Mouse (Mus musculus) T-cell, adult 2 months (primary cell): Measurements from ENCODE around the gene Polr2f.

ENCODE experiments used
- DNase-seq: peaks from one replicate; pipeline ENCODE4 v3.0.0; 2022; ENCODE audit warnings: low spot score

Polr2f gene

DNA sequence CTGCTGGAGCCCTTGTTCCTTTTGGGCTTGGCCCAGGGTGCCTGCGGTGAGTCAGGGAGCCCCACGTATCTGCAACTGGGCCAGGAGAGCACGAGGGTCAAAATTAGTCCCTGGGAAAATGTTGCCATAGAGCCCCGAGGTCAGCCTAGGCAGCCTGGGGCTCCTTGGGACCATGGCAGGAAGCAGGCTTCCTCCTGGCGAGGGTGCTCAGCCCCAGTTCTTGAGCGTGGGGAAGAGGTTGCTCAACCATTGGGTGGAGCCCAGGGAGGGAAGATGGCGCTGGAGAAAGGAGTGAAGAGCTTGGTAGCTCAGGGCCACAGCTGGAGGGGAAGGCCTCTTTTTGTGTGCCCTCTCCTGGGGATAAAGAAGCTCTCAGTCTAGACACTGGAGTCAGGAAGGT lies 21.5 kb downstream of the Polr2f start:
- no peak for DNase-seq

DNA sequence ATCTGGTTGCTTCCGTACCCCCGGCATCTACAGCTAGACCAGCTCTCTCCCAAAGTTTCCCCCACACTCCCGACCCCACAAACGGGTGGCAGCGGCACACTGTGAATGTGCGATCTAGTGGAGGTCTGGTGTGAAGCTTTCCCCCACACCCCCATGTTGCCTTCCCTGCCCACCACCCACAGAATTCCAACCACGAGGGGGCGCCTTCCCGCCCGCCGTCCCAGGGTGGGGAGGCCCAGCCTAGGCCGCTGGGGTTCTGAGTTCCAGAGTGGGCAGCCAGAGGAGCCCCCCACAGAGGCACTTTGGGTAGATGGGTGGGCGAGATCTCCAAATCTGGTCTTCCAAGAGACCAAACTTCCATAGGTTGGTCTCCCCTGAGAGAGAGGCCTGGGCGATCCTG lies 22.0 kb downstream of the Polr2f start:
- no peak for DNase-seq

DNA sequence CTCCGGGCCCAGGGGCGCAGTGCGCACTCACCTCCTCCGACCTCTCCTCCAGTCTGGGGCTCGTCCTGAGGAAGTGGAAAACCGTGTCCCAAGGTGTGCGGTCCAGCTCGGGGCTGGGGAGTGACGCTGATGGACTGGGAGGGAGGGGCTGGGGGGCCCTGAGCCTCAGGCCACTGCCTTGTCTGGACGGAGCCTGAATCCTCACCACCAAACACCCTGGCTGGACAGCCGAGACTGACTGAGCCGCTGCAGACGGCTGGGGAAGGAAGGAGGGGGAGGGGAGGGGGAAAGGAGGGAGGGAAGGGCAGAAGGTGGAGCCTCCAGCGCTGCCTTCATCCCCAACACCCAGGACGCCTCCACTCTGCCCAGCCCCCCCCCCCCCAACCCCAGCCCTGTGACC lies 23.4 kb downstream of the Polr2f start:
- DNase-seq: no peak

DNA sequence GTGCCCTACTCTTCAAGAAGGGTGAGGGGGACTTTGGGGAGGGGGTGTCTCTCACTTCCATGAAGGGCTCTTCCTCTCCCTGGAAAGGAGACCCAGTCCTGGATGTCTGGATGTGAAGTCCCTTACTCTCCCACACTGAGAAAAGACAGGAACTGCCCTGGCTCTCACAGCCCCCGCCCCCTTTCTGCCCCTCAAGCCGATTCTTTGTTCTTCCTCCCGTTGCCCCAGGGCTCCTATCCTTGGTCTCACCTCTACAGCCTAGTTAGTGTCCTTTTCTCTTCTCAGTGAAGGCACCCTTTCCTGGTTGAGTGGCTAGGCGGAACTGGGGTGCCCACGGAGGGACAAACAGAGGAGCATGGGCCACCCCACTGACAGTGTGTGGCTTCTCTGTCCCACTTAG lies 24.3 kb downstream of the Polr2f start, which contains the start of gene Sox10:
Gene Sox10, minus strand, starts transcription at position 101 of the 400 bp plus-strand sequence.
- no peak for DNase-seq

DNA sequence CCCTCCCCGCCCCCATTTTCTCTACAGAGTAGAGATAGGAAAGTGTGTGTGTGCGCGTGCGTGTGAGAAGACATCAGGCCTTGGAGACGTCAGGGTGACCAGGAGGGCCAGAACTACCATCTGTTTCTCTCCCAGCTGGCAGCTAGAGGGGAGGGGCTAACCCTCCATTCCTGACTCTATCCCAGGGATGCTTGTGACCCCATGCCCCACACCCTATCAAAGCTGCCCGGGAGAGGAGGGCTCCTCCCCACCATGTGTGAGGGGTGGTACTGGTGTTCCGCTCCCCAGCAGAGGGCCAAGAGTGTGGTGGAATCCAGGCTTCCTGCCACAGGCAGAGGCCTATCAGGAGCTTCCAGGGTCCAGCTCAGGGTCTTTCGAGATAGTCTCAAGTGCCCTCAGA lies 25.9 kb downstream of the Polr2f start:
- DNase-seq: no peak

DNA sequence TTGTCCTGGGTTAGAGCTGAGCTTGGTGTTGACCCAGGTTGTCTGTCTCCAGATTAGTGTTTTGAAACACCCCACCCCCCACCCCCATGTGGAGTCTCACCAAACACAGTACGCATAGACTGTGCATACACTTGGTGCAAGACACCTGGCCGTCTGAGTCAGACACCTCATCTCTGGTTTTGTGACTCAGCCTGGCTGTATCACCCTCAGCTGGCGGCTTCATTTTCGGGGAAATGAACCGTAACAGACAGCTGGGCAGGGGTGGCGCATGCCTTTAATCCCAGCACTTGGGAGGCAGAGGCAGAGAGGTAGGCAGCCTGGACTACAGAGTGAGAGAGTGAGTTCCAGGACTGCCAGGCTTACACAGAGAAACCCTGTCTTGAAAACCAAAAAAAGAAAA lies 36.1 kb downstream of the Polr2f start:
- no peak for DNase-seq

DNA sequence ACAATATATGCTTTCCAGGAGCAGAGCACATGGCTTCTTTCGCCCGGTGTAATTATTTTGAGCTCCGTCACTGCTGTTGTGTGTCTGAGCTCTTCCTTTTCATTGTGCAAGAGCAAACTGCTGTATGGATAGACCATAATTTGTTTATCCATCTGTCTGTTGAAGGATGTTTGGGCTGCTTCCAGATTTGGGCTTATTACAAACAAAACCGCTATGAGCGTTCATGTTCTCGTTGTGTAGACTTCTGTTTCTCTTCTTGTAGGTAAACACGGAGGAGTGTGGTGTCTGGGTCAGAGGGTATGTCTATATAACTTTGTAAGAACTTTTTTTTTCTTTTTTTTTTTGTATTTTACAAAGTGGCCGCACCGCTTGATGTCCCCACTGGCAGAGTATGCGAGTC lies 44.4 kb downstream of the Polr2f start:
- DNase-seq: no peak

DNA sequence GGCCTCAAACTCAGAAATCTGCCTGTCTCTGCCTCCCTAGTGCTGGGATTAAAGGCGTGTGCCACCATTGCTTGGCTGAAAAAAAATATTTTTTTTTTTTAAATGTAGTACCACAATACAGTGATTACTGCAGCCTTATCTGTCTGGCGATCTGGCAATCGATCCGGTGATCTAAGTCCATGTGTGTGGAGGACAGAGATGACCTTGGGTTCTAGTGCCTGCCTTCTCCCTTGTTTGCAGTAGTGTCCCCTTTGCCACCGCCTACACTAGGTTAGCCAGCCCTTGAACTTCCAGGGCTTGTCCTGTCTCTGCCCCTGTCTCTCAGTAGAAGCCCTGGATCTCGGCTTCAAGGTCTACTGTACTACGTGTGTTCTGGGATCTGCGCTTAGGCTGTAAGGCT lies 47.0 kb downstream of the Polr2f start:
- no peak for DNase-seq

DNA sequence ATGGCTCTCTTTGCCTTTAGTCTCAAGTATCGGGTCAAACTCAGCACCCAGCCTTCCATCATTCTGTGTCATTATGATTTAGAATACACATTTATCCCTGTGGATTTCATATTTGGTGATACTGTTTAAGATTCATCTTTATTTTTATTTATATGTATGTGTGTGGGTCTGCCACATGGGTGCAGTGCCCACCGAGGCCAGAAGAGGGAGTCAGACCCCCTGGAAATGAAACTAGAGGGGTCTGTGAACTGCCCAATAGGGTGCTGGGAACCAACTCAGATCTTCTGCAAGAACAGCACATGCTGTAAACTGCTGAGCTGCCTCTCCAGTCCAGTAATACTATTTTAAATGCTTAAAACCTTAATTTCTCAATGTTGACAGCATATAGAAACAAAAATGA lies 50.6 kb downstream of the Polr2f start:
- DNase-seq: no peak

DNA sequence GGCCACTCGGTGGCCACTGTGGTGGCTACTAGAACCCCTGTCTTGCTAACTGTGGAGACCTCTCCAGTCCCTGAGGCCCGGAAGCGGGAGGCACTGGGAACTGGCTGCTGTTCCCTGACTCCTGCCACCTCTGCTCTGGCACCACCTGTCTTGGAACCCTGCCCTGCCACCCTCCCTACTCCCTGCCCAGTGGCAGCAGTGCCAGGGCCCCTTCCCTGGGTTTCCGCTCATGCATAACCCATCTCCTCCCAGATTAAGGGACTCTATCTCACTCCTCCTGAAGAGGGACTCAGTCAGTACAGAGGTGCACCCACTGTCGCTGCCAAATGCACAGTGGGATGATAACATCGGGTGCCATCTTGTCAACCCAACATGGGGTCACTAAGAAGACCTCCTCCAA lies 51.6 kb downstream of the Polr2f start:
- DNase-seq: no peak

DNA sequence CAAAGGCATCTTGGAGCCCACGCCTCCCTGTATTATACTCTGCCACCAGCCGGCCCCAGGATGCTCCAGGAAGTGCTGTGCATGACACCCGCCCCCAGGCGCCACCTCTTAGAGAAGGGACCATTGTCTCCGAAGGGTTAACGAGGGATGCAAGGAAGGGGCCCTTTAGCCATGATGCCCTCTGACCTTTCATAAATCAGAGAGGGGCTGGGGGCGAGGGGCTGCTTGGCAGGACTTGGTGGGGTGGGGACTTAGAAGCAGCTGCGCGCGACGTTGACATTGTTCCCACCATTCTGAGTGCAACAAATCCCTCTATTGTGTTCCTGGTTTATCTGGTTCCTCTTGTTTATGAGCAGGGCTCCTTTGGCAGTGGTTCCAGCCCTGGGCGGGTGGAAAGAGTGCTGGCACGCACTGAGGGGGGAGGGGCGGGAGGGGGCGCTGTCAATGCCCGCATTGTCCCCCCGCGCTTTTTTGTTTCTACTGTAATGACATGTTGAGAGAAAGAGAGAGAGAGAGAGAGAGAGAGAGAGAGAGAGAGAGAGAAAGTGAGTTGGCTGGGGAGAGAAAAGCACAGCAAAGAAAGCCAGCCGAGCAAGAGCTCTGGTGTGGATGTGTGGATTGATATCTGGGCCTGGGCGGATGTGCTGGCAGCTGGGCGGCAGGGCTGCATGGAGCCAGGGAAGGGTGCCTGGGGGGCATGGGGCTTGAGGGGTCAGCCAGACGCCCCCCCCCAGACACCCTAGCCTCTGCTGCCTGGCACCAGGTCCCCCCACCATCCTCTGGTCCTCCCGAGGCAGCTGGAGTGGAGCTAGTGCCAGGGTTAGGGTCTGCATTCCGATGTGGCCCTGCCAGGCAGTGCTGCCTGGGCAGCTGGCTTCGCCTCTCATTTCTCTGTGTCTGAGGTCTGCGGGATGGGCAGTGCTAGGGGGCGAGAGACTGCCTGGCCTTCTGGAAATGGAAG lies 52.4 kb downstream of the Polr2f start:
- no peak for DNase-seq

DNA sequence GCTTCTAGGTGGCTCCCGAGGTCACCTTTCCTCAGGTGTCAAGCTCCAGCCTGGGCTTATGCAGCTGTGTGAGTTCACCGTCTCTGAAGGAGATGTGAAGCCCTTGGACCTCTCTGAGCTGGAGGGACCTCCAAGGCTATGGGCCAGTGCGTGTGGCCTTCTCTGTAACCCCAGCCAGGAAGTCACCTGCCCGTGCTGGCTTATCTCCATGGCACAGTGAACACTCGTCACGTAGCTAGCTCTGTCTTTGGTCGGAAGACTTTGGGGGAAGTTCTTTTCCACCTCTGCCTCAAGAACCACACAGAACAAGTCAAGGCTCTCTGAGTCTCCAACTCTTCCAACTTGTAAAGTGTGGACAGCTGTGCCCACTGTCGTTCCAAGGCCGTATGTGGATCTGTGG lies 53.2 kb downstream of the Polr2f start:
- DNase-seq: no peak

DNA sequence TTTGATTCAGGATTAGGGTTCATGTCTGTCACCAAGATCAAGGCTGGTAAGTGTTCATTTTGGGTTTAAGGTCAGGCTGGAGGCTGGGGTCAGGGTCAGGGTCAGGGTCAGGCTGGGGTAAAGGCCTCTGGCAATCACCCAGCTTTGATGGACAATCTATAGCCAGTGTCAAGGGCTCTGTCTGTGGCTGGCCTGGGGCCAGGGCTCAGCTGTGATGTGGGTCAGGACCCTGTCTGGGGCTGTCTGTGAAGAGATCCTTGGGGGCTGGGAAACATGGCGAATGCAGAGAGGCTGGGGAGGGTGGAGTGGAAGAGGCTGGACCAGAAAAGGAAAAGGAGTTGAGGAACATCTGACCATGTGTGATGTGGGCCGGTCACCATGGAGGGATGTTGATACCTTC lies 54.1 kb downstream of the Polr2f start:
- DNase-seq: no peak

DNA sequence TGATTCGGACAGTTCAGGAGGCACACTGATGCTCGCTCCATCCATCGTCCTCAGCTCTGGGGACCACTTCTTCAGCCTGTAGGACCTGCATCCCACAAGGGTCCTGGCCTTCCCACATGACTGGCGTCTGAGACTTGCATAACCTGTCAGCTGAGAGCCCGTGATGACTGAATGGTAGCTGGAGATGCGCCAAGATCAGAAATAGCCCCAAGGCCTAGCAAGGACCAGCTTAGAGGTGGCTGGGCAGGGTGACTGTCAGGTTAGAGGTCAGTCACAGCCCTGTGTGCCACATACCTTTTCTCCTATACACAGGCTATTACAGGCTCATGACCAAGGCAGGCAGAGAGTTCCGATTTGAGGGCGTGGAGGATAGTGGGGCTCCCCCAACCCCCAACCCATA lies 54.7 kb downstream of the Polr2f start:
- DNase-seq: no peak

DNA sequence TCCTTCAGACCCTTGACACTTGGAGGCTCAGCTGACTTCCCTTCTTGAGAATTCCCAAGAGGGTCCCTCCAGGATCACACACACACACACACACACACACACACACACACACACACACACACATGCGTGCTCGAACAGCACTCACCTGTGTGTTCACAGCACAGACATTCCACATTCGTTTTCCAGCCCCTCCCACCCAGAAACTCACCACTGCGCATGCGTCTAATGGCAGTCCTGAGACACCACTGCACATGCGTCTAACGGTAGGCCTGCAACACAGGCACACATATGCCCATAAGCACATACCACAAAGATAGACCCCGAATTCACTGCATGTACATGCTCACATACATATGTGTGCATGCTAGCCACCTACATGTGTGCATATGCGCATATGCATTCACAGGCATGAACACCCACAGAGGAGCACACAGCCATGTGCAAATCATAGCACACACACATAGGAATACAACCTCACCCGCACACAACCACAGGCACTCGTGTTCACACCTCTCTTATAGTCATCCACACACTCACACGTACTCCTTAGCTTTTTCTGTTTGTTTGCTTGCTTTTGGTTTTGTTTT lies 58.7 kb downstream of the Polr2f start:
- no peak for DNase-seq
